Mouse (Mus musculus) E14TG2a.4 (cell line): ENCODE measurements around the gene Myo10.

Experiments used
- CTCF ChIP-seq: conservative IDR thresholded peaks from 2 replicates; pipeline ENCODE4 v1.5.1; 2014; ENCODE audit warnings: low read length
- NANOG ChIP-seq: IDR thresholded peaks from 2 replicates; pipeline ENCODE4 v1.6.1; 2014; ENCODE audit warnings: borderline replicate concordance, low read length, mixed read lengths

DNA sequence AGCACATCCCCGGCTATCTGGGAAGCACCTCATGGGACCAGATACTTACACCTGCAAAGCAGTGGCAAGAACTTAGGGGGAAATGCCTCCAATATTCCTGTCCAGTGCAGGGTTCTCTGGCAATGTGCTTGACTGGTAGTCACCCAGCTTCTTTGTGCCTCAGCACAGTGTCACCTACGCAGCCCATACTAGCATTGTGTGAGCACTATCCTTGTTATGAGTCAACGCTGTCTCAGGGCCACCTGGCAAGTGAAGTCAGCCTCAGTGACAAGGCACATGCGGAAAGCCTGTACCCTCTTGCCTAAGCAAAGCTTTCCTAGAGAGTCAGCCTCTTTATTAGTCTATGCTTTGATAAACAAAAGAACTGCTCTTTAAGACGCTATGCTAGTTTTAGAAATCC lies 24.0 kb upstream of the Myo10 start:
- TF ChIP-seq CTCF (no peak), NANOG (no peak)
